Mouse (Mus musculus): ENCODE measurements around the gene Gas2l1. TPM values are rescaled to one million over a fixed set of nuclear protein-coding genes. Genes with fewer than 3 reads are reported as not detected.

The Gas2l1 gene
- polyA plus RNA-seq, 1 experiment = 69.3 TPM

DNA sequence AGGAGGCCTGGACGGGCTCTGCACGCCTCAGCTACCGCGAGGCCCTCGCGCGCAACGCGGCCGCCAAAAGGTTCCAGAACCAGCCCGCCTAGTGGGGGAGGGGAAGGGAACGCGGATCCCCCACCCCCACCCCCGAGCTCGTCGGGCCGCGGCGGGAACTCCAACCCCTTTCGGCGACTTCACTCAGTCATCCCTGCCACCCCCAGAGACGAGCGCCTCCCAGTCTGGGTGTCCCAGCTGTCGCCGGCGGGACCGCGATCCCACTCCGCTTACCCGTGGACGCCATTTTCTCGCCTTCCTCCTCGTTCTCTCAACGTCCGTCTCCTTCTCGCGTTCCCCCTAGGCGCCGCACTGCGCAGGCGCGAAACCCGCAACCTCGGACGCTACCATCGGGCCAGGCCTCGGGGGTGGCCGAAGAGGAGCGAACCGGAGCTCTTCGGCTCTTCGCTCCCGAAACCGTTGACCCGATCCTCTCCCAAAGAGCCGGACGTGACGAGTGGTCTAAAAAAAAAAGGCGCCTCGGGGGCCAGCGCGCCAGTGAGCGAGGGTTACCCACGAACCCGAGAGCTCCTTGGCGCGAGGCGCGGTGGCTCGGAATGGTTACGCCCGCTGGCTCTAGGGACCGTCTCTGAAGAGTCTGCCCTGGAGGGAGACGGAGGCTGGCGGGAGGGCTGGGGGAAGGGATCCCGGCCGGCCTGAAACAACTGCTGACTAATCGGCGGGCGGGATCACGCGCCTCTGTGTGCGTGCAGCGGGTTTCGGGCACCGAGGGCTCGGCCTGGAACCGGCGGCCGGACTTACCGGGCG, 33.8 kb upstream of the Gas2l1 start, which contains the start of the genes Rhbdd3 and Ewsr1:
Gene Rhbdd3 (plus strand): TSS at position 191 of the 807 bp plus-strand sequence.
Gene Ewsr1 (minus strand): TSS at position 531 of the 807 bp plus-strand sequence.
- H3K4me2 ChIP-seq (ENCODE audit: low read depth) = peak within 1 kb of the TSS; percentile 100
- H3K36me3 ChIP-seq (ENCODE audit: control insufficient read depth, insufficient read depth) = peaks cover 3% of the 10 kb centered on the region
- H3K27me3 ChIP-seq (ENCODE audit: control insufficient read depth, insufficient read depth, insufficient read length) = no peaks in the 10 kb centered on the region
- peaks cover 49% of the 10 kb centered on the region for H3K79me2 ChIP-seq (ENCODE audit: control insufficient read depth, insufficient read depth)
- TF ChIP-seq REST (IDR thresholded peaks at IDR 0.05; ENCODE audit: insufficient read depth, insufficient read length) (peak; percentile 57), SRF (IDR thresholded peaks at IDR 0.05; ENCODE audit: control insufficient read depth, insufficient read length, low read depth) (peak; percentile 17), POLR2A (IDR thresholded peaks at IDR 0.05; ENCODE audit: insufficient read length, low read depth) (peak; percentile 96), TCF12 (IDR thresholded peaks at IDR 0.05; ENCODE audit: insufficient read depth, poor library complexity, severe bottlenecking) (no peak), USF1 (IDR thresholded peaks at IDR 0.05; ENCODE audit: low read depth) (no peak), MYOG (IDR thresholded peaks at IDR 0.05; ENCODE audit: control insufficient read depth in 1 of 3, insufficient read depth in 1 of 3, insufficient read length in 2 of 3, low read depth in 2 of 3) (peak in 2 of 3 experiments; percentile 37 to 49), CEBPB (IDR thresholded peaks at IDR 0.05; ENCODE audit: insufficient read depth, poor library complexity, severe bottlenecking) (no peak), POLR2AphosphoS2 (IDR thresholded peaks at IDR 0.05; ENCODE audit: insufficient read length, low read depth) (peak; percentile 99), E2F4 (IDR thresholded peaks at IDR 0.05; ENCODE audit: insufficient read depth) (peak; percentile 35), MYOD1 (IDR thresholded peaks at IDR 0.05; ENCODE audit: control insufficient read depth in 1 of 3, insufficient read length in 2 of 3, low read depth in 2 of 3) (peak in 1 of 3 experiments; percentile 33), MAX (IDR thresholded peaks at IDR 0.05; ENCODE audit: low read depth) (no peak), TCF3 (IDR thresholded peaks at IDR 0.05; ENCODE audit: insufficient read length, low read depth) (no peak)
- H3K4me3 ChIP-seq = peak within 1 kb of the TSS; percentile 98
- H3ac ChIP-seq (ENCODE audit: control insufficient read depth, insufficient read length) = peak within 1 kb of the TSS; percentile 65

DNA sequence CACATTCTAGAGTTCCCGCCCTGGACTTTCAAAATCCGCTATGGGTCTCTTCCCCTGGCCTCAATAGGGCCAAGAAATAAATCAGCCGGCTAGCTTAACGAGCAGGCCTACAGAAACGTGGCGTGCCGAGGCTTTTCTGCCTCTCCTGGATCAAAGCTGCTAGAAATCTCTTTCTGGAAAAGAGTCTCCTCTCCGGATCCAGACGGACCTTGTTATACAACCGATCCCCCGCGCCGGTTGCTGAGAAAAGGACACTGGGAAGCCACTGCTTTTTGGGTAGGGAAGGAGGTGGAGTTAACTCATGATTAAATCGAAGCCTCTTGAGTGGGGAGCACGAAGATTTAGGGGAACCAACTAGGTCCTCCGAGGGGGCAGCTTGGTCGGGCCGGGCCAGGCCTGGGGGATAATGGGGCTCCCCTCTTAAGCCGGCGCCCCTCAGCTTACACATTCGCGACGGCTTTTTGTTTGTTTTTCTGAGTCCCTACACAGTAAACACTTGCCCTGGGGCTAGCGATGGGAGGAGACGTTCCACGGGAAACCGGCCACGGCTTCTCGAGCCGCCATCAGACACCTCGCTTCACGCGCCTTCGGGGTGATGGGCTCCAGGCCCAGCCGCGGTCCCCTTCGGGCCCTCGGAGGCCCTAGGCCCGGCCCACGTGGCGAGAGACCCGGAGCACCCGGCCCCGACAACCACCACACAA, 33.1 kb upstream of the Gas2l1 start:
- peak overlapping the region; percentile 65 for H3ac ChIP-seq (ENCODE audit: control insufficient read depth, insufficient read length)
- TF ChIP-seq SRF (IDR thresholded peaks at IDR 0.05; ENCODE audit: control insufficient read depth, insufficient read length, low read depth) (no peak), E2F4 (IDR thresholded peaks at IDR 0.05; ENCODE audit: insufficient read depth) (peak; percentile 4)
- H3K4me2 ChIP-seq (ENCODE audit: low read depth) = peak overlapping the region; percentile 100
- H3K27me3 ChIP-seq (ENCODE audit: control insufficient read depth, insufficient read depth, insufficient read length) = no peaks in the 10 kb centered on the region
- peak overlapping the region; percentile 98 for H3K4me3 ChIP-seq
- H3K79me2 ChIP-seq (ENCODE audit: control insufficient read depth, insufficient read depth) = peaks cover 56% of the 10 kb centered on the region
- H3K36me3 ChIP-seq (ENCODE audit: control insufficient read depth, insufficient read depth) = peaks cover 5% of the 10 kb centered on the region

DNA sequence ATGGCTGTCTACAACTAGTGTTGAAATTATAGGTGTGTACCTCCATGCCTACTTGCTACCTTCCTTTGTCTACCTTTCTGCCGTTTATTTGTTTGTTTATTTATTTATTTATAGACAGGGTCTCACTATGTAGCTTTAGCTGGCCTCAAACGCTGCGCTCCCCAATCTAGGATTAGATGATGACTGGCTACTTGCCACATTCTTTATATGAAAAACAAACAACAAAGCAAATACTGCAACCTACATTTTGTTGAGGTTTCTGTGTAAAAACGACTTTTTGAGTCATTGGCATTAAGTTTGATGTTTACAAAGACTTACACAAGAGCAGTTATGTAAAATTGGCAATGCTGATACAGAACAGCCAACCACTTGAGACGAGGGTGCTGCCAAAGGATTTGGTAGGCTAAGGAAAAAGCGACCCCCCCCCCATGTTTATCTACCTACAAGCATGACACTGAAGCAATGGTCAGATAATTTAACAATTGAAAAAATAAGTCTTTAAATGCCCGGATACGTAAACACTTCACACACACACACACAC, 31.4 kb upstream of the Gas2l1 start:
- Histone ChIP-seq H3K36me3 (ENCODE audit: control insufficient read depth, insufficient read depth) (peaks cover 18% of the 10 kb centered on the region), H3K27me3 (ENCODE audit: control insufficient read depth, insufficient read depth, insufficient read length) (no peaks in the 10 kb centered on the region), H3K79me2 (ENCODE audit: control insufficient read depth, insufficient read depth) (peaks cover 72% of the 10 kb centered on the region), H3K4me2 (ENCODE audit: low read depth) (peak overlapping the region; percentile 100), H3ac (ENCODE audit: control insufficient read depth, insufficient read length) (no peak overlapping the region), H3K4me3 (peak overlapping the region; percentile 98)
- no peak for TF ChIP-seq MYOD1 (IDR thresholded peaks at IDR 0.05; ENCODE audit: control insufficient read depth in 1 of 3, insufficient read length in 2 of 3, low read depth in 2 of 3)
- no peak for TF ChIP-seq POLR2AphosphoS2 (IDR thresholded peaks at IDR 0.05; ENCODE audit: insufficient read length, low read depth)
- no peak for TF ChIP-seq MAX (IDR thresholded peaks at IDR 0.05; ENCODE audit: low read depth)
- TF ChIP-seq REST (IDR thresholded peaks at IDR 0.05; ENCODE audit: insufficient read depth, insufficient read length) = no peak
- no peak for TF ChIP-seq POLR2A (IDR thresholded peaks at IDR 0.05; ENCODE audit: insufficient read length, low read depth)
- TF ChIP-seq USF1 (IDR thresholded peaks at IDR 0.05; ENCODE audit: low read depth) = no peak
- TF ChIP-seq CEBPB (IDR thresholded peaks at IDR 0.05; ENCODE audit: insufficient read depth, poor library complexity, severe bottlenecking) = no peak
- no peak for TF ChIP-seq SRF (IDR thresholded peaks at IDR 0.05; ENCODE audit: control insufficient read depth, insufficient read length, low read depth)
- TF ChIP-seq E2F4 (IDR thresholded peaks at IDR 0.05; ENCODE audit: insufficient read depth) = no peak
- TF ChIP-seq TCF12 (IDR thresholded peaks at IDR 0.05; ENCODE audit: insufficient read depth, poor library complexity, severe bottlenecking) = no peak
- TF ChIP-seq TCF3 (IDR thresholded peaks at IDR 0.05; ENCODE audit: insufficient read length, low read depth) = no peak
- no peak for TF ChIP-seq MYOG (IDR thresholded peaks at IDR 0.05; ENCODE audit: control insufficient read depth in 1 of 3, insufficient read depth in 1 of 3, insufficient read length in 2 of 3, low read depth in 2 of 3)

DNA sequence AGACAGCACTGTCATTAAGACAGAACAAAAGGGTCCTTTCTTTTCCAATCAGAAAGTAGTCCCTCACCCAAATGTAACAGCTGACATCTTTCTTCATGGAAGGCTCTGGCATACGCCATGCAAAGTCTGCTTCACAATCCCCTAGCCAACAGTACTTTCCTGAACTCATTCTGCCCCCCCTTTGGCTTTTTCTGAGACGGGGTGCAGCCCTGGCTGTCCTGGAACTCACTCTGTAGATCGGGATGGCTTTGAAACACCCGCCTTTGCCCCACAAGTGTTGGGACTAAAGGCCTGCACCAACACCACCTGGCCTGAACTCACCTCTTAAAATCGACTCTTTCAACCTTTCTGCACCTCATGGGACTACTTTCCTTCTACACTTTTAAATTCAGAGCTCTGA, 30.8 kb upstream of the Gas2l1 start:
- H3K27me3 ChIP-seq (ENCODE audit: control insufficient read depth, insufficient read depth, insufficient read length) = no peaks in the 10 kb centered on the region
- H3K36me3 ChIP-seq (ENCODE audit: control insufficient read depth, insufficient read depth) = peaks cover 25% of the 10 kb centered on the region
- no peak overlapping the region for H3K4me3 ChIP-seq
- H3K4me2 ChIP-seq (ENCODE audit: low read depth) = peak overlapping the region; percentile 100
- H3ac ChIP-seq (ENCODE audit: control insufficient read depth, insufficient read length) = no peak overlapping the region
- peaks cover 79% of the 10 kb centered on the region for H3K79me2 ChIP-seq (ENCODE audit: control insufficient read depth, insufficient read depth)
- TF ChIP-seq SRF (IDR thresholded peaks at IDR 0.05; ENCODE audit: control insufficient read depth, insufficient read length, low read depth) (no peak), MYOG (IDR thresholded peaks at IDR 0.05; ENCODE audit: control insufficient read depth in 1 of 3, insufficient read depth in 1 of 3, insufficient read length in 2 of 3, low read depth in 2 of 3) (no peak), REST (IDR thresholded peaks at IDR 0.05; ENCODE audit: insufficient read depth, insufficient read length) (no peak), E2F4 (IDR thresholded peaks at IDR 0.05; ENCODE audit: insufficient read depth) (no peak), USF1 (IDR thresholded peaks at IDR 0.05; ENCODE audit: low read depth) (no peak), TCF3 (IDR thresholded peaks at IDR 0.05; ENCODE audit: insufficient read length, low read depth) (no peak), MAX (IDR thresholded peaks at IDR 0.05; ENCODE audit: low read depth) (no peak), TCF12 (IDR thresholded peaks at IDR 0.05; ENCODE audit: insufficient read depth, poor library complexity, severe bottlenecking) (no peak)

Data from myocyte (in vitro differentiated cells).